Mouse (Mus musculus): ENCODE data around the gene Fam185a. TPM values are rescaled to one million over a fixed set of nuclear protein-coding genes. Genes with fewer than 3 reads are reported as not detected.

Gene Fam185a
- total RNA-seq, 2 experiments from 2014 or later, result 14.7 to 17.2 TPM

DNA sequence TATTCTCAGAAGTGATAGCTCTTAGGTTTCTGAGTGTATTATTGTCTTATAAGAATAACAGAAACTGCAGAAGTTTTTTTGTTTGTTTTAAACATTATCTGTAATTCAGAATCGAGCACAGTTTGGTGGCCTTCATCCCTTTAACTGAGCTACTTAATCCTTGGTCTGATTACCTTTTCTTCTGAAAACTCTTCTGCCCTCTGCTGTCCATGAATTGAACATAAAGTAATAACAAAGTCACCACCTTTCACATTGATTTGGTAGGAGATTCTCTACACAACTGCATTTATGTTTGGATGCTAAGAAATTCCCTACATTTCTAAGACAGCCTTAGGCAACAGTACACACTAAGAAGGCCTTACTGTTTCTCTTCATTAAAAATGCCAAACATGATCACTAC is 4.1 kb upstream of the Fam185a start:
- ATAC-seq (replicated peaks; ENCODE audit: poor library complexity), result 0 out of 2 replicates have a peak, but pooled peaks have one; percentile 24

DNA sequence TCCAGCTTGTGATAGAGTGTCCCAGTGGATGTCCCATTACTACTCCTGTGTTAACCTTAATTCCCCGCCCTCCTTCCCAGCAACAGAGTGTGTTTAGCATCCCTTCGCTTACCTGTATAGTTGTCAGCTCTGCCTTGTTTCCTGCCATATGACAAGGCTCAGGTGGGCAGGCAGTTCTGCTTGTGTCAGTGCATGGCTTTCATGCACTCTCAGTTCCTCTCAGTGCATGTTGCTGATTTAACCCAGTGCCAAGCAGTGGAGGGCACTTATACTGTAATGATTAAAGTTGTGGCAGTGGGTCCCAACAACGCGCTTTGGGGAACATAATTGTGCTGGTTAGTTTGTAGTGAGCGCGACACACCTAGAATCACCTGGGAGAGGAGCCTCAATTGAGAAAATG is 1.9 kb downstream of the Fam185a start:
- ATAC-seq (replicated peaks; ENCODE audit: poor library complexity), result no peak

GRCm38 (mm10) chr5:21434148-21434929 is 9.6 kb downstream of the Fam185a start:
- peak; percentile 83 for ATAC-seq (replicated peaks; ENCODE audit: poor library complexity)

- no peak for ATAC-seq (replicated peaks; ENCODE audit: poor library complexity)
These were observed 11.8 kb downstream of the Fam185a start for GRCm38 (mm10) chr5:21436471-21436975.

GRCm38 (mm10) chr5:21438428-21438827 is 13.7 kb downstream of the Fam185a start:
- no peak for ATAC-seq (replicated peaks; ENCODE audit: poor library complexity)

- ATAC-seq (replicated peaks; ENCODE audit: poor library complexity), result no peak
These were observed 14.8 kb downstream of the Fam185a start for GRCm38 (mm10) chr5:21439446-21440110.

DNA sequence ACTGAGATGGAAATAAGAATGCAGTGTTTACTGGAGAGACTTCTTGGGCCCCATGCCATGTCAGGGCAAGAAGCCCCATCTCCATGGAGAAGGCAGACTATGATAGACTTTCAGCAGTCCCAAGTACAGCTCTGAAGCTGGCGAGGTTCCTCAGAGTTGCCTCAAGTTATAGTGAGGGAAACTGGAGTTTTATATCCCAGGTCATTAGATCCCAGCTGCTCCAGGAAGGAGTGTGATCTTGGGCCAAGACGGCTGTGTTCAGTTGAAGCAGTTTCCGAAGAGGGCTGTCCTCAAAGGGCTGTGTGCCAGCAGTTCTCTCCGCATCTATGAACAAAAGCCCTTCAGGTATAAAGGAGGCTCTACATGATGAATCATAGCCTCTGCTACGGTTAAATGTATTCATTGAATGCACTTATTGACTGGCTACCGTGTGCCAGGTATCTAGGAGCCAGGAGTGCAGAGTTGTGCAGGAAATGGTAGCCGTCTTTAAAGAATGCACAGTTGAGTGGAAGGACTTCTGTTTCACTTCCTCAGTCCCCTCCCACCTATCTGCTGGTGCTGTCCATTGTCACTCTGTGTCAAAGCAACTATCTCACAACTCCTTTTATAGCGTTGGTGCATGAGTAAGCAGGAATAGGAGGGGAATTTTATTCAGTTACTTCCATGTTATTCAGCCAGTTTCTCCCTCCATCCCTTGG is 16.2 kb downstream of the Fam185a start:
- ATAC-seq (replicated peaks; ENCODE audit: poor library complexity), result peak; percentile 55

DNA sequence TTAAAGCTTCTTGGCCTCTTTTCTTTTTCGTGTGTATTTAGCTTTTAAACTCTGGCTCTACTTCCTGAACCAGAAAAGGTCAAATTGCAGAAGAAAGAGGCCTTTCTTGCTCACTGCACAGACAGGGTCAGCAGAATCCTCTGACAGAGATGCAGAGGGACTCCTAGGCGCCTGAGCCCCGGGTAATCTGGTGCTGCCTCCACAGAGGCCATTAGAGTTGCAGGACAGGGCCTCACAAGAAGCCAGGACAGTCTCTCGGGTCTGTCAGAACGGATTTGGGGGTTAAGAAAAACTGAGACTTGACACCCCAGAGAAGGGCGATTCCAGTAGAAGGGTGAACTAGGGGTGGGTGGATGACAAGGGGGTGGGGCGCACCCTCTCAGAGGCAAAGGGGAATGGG is 42.6 kb downstream of the Fam185a start:
- no peak for ATAC-seq (replicated peaks; ENCODE audit: poor library complexity)

- no peak for ATAC-seq (replicated peaks; ENCODE audit: poor library complexity)
These were observed 43.3 kb downstream of the Fam185a start for GRCm38 (mm10) chr5:21468100-21468499.

DNA sequence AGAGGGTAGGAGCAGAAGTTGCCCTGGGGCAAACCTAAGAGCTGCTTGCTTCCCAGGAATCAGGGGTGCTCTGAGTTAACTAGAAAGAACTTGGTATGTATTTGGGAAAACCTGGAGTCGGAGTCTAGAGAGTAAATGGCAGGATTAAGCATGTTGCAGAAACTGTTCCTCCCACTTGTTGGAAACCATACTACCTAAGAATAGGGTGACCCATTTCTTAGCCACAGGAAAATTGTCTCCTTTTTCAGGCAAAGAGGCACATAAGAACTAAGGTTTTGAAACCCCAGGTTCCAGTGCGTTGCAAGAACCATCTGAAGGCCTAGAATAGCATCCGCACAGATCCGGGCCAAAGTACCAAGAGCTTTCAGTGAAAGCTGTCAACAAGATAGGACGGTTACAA is 53.7 kb downstream of the Fam185a start:
- ATAC-seq (replicated peaks; ENCODE audit: poor library complexity), result no peak

DNA sequence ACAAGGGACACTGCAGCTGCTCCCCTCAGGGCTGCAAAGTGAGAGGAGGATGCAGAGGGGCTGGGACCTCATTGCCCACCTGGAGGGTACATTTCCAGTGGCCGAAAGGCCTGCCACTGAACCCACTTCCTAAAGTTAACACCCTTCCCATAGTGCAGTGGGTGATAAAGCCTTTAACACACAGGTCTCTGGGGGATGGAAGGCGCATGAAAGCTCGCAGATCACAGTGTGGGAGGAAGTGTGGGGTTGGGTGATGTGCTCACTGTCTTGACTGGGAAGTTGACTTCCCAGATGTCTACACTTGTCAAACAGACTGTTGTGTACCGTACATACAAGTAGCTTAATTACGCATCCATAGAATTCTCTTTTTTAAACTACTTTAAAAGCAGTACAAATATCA is 55.0 kb downstream of the Fam185a start:
- peak; percentile 42; the same call in 1 of the 2 replicates for ATAC-seq (replicated peaks; ENCODE audit: poor library complexity)

GRCm38 (mm10) chr5:21481521-21481920 is 56.8 kb downstream of the Fam185a start:
- ATAC-seq (replicated peaks; ENCODE audit: poor library complexity), result no peak

- ATAC-seq (replicated peaks; ENCODE audit: poor library complexity), result no peak
These were observed 57.9 kb downstream of the Fam185a start for GRCm38 (mm10) chr5:21482446-21483222.

DNA sequence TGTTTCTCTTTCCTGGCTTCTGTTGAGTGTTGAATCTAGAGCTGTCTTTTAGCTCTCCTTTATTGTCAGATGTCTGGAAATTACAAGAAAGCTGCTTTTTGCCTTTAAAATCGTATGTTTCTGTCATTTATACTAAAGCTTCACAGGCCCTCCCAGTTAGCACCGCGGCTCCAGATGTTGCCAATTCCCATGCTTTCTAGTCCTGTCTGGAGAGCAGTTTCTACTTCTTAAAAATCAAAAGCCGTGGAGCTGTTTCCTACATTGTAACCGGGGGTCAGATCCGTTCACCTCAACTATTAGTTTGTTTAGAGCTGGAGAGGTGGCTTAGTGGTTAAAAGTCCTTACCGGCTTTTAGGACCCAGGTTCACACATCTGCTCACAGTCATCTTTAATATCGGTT is 58.5 kb downstream of the Fam185a start:
- ATAC-seq (replicated peaks; ENCODE audit: poor library complexity), result no peak

DNA sequence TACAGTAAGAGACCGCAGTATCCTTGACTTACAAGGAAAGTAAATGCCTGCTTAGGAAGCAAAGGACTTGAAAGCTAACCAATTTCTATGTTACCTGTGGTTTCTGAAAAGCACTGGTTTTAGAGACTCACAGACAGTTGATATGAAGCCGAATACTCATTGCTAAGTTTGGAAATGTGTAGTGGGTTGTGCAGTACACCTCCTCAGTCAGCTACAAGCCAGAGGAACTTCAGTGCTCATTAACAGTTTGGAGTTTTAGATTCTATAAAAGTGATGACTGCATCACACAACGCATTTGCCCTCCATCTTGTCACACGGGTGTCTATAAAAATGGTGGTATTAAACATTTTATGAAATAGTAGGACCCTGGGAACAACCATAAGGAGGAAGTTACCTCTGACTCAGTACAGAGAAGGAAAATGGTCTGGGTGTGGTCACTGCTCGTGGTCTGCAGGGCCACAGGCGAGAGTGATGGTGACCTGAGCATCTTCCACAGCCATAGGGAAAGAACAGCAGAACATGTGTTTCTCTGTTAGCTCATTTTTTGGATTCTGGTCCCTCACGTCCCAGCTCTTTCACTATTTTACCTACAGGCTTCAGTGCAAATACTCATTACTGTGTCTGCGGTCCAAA is 60.6 kb downstream of the Fam185a start:
- peak; percentile 42; the same call in 1 of the 2 replicates for ATAC-seq (replicated peaks; ENCODE audit: poor library complexity)

- no peak for ATAC-seq (replicated peaks; ENCODE audit: poor library complexity)
These were observed 62.0 kb downstream of the Fam185a start for GRCm38 (mm10) chr5:21486798-21487197.

- ATAC-seq (replicated peaks; ENCODE audit: poor library complexity), result no peak
These were observed 62.5 kb downstream of the Fam185a start for GRCm38 (mm10) chr5:21487306-21487705.

DNA sequence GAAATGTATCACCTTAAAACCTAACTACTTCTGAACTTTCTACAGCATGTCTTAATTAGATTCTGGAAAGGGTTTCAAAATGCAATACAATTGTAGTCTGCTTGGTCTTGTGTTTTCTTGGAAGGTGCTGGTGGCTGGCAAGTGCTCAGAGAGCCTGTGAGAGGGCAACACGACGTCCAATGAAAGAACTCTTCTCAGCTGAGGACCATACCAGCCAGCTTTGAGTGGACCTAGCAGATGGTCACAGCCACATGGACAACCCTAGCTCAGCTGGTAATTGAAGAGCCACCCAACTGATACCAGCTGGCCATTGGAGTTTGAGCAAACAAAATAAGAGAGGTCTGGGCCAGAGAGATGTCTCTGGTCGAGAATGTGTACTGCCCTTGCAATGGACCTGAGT is 63.0 kb downstream of the Fam185a start:
- no peak for ATAC-seq (replicated peaks; ENCODE audit: poor library complexity)

DNA sequence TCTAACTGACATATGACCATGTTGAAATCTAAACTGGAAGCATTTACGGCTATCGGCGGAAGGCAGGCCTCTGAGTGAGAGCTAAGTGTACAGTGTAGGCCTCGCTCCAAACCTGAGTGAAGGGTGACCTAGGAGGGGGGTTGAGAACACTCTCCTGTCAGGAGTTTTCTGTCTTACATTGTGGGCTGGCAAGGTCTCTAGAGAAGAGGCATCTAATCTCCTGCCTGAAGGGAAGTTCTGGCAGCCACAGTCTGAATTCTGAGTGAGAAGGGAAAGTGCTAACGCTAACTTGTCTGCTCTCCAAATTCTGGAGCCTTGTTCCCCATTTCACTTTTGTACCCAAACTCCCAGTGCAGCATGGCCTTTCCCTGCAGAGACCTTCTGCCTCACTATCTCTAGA is 63.7 kb downstream of the Fam185a start:
- no peak for ATAC-seq (replicated peaks; ENCODE audit: poor library complexity)

- ATAC-seq (replicated peaks; ENCODE audit: poor library complexity), result no peak
These were observed 64.4 kb downstream of the Fam185a start for GRCm38 (mm10) chr5:21489135-21489534.

Measured in megakaryocyte progenitor cell, adult 5-6 weeks (primary cell).